Mouse (Mus musculus): ENCODE measurements at regions not wholly inside any gene's neighbourhood (a gene's known extent, or its start where the extent isn't known, plus 50 kb on each side); places are given as distances from the start of the nearest gene placed in this dataset.
"Not testable (repeated sequence)": the region's sequence is repeated elsewhere in the genome, so short reads cannot be mapped to it uniquely, and the experiment has no call there.

DNA sequence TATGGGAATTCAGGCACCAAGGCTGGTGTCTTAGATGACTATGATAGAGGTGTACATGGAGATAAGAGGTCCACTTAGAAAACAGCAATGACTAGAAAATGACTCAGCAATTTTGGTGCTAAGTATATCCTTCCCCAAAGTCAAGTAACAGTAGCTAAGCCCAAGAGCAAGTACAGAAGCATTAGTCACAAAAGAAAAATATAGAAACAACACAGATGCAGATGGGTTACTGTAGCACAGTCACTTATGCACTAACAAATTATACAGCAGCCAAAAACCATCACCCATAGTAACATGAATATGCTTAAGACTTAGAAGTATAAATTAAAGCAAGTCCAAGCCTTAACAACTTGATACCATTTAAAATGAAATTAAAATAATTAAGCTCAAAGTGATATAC lies 378.5 kb upstream of the Meis2 start:
- DNase-seq = no peak

DNA sequence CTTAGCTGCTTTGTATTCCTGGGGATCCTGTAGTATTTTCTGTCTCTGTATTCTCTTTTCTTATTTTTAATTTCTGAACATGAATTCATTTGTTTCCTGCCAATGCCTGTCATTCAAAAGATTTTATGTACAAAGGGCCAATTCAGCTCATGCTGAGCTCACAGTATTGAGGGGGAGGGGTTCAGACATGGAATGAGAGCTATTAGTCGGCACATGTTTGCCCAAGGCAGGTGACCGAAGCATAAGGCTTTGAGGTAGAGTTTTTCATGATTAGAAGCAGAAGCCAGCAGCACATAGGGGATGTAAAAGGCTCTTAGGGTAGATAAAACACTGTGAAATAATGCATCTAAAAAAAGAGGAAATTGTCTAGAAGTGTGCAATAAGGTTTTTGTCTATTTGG lies 374.6 kb upstream of the Meis2 start:
- no peak for DNase-seq

GRCm38 (mm10) chr2:116433481-116433880 lies 367.8 kb upstream of the Meis2 start:
- DNase-seq = no peak

- no peak for DNase-seq
Observed at GRCm38 (mm10) chr2:116424131-116424530, 358.5 kb upstream of the Meis2 start.

DNA sequence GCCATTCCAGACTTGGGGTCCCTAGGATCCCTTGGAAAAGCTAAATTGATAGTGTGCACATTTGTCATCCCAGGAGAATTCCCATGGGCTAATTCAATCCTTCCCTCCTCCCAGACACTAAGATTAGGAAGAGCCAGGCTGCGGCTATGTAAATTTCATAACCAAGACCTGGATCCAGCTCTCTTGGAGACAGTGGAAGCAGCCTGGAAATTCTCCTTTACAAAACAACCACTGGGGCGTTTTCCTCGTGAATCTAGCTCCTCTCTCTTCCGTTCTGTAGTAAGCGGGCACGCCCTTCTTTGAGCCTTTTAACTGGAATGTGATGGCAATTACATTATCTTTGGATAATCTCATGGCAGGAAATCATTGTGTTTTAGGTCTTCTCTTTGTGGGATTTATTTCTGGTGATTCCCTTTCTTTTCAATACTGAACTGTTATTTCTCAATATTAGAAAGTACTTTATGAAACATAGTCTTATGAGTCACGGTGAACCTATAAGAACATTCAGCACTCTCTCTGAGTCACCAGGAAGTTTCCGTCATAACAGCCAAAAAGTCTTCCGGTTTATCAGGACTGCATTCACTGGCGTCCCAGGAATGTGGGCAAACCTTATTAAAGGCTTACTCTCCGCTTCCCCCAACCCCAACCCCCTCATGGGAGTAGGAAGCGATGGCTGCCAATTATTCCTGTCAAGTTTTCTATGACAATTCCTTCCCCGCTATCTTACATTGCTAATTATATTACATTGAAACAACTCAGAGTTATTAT lies 352.0 kb upstream of the Meis2 start:
- no peak for DNase-seq

DNA sequence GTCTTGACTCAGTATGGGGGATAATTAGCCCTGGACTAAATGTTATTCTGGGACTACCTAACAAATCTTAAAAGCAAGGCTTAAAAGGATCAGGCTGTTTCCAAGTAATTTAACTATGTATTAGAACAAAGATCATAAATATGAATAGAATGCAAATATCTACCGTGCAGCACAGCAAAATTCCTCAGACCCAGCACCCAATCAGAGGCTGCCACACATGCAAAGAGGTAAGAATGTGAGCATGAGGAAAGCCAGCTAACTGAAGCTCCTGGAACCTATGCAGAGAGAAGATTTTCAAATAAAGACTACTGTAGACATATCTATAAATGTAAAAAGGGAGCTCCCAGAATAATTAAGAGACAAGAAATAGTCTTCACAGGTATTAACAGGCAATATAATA lies 350.1 kb upstream of the Meis2 start:
- no peak for DNase-seq

DNA sequence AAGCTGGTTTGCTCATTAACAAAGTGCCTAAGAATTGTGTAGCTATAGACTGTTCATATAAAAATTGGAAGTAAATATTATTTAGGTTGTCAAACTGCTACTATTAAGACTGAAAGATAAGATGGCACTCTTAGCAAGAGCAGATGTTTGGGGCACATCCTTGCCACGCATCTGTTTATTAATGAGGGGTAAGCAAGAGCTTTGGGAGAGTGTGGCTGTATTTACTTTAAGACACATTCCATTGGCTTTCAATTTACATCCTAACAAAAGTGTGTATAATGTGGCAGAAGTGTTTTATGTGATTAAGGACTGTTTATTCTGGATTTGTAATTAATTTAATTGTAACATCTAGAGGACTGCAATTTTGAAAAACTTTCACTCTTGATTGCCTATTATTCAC lies 336.5 kb upstream of the Meis2 start:
- no peak for DNase-seq

DNA sequence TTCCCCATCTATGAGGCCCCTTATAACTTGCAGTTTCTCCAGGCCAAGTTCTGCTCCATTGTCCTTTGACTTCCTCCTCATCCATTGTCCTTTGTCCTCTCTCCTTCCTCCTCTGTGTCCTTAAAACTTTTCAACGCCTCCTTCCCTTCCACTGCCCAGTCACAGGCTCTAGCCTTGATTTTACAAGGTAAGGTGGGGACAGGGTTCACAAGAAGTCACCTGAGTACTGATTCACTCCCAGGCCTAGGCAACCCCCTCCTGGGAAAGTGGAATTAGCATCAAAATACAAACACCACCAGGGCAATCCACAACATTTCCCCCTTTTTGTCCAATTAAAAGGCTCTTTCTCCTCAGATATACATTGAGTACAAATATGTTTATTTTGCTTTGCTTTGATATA lies 334.3 kb upstream of the Meis2 start:
- DNase-seq = no peak

GRCm38 (mm10) chr2:116368811-116369210 lies 303.2 kb upstream of the Meis2 start:
- DNase-seq = no peak

GRCm38 (mm10) chr2:116364136-116364535 lies 298.5 kb upstream of the Meis2 start:
- DNase-seq = no peak

GRCm38 (mm10) chr2:116358145-116358544 lies 292.5 kb upstream of the Meis2 start:
- no peak for DNase-seq

GRCm38 (mm10) chr2:116348530-116348914 lies 282.9 kb upstream of the Meis2 start:
- DNase-seq = no peak

GRCm38 (mm10) chr2:116347827-116348529 lies 282.3 kb upstream of the Meis2 start:
- no peak for DNase-seq

- DNase-seq = no peak
Observed at GRCm38 (mm10) chr2:116331801-116332200, 266.2 kb upstream of the Meis2 start.

GRCm38 (mm10) chr2:116322039-116322770 lies 256.6 kb upstream of the Meis2 start:
- no peak for DNase-seq

- DNase-seq = no peak
Observed at GRCm38 (mm10) chr2:116299551-116299950, 233.9 kb upstream of the Meis2 start.

DNA sequence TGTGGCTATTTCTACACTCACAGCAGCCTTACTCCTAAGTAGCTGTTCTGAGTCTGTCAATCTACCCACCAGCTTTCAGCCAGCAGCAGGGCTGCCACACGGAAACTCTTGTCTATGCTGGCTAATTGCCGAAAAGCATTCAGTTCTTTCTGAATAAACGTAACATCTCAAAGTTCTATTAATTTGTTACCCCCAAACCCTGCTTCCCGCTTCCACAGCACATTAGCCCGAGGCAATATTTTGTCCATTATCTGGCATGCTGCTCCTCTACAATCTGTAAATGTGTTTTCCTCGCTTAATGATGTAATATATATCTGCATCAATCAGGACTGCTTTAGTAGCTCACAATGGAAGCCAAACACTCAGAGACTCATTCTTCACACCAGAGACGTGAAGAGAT lies 224.2 kb upstream of the Meis2 start:
- DNase-seq = no peak

DNA sequence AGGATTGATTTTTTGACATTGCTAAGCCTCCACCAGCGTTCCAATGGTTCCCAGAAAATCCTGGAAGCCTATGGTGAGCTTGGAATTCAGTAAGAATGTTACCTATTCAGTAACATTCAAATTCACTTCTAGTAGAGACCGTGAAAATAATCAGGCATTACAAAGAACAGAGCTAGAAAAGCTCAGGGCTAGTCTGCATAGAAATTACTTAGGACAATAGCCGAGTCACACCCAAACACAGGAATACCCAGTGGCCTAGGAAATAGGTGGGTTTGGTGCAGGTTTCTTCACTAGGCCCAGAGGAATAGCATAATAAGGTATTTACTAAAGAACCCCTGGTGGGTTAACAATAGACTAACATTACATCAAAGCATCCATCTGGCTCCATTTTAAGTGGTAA lies 177.6 kb upstream of the Meis2 start:
- not testable (repeated sequence) for DNase-seq

GRCm38 (mm10) chr2:116236731-116237130 lies 171.1 kb upstream of the Meis2 start:
- no peak for DNase-seq

DNA sequence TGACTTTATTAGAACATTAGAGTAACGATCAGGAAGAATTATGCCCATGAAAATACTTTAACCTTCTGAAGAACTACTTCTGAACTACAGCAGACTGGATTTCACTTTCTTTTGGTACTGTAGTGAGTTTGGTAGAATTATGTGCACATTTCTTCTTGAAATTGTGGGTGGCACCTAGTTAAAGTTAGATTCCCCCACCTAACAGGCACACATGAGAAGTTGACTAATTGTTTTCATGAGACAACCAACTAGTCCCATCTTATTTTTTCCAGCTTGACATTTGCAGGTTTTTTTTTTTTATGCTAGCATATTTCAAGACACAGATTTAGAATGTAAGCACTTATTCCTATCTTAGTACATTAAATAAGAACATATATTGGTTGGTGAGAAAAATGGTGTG lies 167.2 kb upstream of the Meis2 start:
- no peak for DNase-seq

- DNase-seq = peak; percentile 22
Observed at GRCm38 (mm10) chr2:116216418-116216817, 150.8 kb upstream of the Meis2 start.

DNA sequence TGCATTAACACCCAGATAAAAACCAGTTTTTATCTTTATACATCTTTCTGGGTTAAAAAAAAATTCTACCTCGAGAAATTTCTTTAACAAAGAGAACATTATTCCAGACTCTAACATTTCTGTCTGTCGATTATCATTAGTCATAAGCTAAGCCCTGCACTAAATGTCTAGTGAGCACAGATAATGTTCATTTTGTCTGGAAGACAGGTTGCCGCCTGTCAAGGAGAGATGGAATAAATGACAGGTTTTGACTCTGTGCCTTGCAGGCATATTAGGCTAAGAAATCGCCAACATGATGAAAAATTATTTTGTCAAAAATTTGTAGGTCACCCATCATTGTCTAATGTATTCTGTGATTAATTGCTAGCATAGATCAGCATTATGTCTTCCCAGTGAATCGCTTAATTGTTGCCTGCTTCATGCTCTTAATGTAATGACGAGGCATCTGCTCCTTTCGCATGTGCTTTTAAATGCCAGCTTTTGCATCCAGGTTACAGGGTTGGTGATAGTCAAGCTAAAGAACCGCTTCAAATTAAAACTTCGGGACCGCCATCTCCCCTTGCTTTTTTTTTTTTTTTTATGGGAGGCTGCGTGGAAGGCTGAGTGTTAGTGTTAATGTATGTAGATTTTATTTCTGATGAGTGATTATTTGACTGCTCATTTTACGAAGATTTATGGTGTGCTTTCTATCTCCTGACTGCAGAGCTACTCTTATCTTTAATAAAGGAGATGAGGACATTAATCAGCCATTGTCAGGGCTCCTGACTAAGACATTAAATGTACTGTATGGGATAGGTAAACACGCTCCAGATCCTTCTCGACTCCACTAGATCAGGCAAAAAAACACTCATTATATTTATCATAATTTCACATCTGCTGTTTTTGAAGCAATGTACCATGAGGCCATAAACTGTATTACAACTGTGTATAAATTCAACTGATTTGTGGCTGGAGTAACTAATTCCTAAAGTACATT lies 135.9 kb upstream of the Meis2 start:
- no peak for DNase-seq
